Mouse (Mus musculus): ENCODE measurements around the gene Icmt.

GRCm38 (mm10) chr4:152273621-152274236, 23.3 kb upstream of the Icmt start, which contains the start of gene Gpr153:
- TF ChIP-seq CTCF (IDR thresholded peaks at IDR 0.05; ENCODE audit: low read depth) (no peak), EP300 (IDR thresholded peaks at IDR 0.05; ENCODE audit: low read depth) (no peak)

Data from liver, embryonic 14.5 days (tissue).